Mouse (Mus musculus) right cerebral cortex, postnatal 10 days (tissue): ENCODE measurements around the gene Brat1.
A peak's percentile ranks its signal among the peaks of the same experiment; 100 is the strongest.

Experiments used
- DNase-seq, 2 experiments: peaks; one replicate each; pipeline ENCODE4 v3.0.0; 2021; ENCODE audit warnings: low spot score in 2 of 2

The Brat1 gene

DNA sequence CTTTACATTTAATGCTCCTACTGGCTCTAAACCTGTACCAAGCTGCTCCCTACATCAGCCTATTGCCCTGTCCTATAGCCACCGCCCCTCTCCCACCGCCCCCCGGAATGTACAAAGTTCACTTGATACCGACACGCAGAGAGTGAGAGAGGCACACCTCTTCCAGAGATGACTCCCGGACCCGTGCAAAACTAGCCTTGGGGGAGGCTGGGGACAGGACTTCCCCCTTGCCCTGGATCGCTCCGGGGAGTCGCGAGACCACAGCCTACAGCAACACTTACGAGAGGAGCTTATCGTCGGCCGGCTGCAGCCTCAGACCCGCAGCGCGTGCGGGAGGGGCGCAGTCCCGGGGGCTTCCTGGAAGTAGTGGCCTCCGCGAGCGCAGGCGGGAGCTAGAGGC is 3.1 kb upstream of the Brat1 start:
- DNase-seq, result peak in 1 of 2 experiments; percentile 50

DNA sequence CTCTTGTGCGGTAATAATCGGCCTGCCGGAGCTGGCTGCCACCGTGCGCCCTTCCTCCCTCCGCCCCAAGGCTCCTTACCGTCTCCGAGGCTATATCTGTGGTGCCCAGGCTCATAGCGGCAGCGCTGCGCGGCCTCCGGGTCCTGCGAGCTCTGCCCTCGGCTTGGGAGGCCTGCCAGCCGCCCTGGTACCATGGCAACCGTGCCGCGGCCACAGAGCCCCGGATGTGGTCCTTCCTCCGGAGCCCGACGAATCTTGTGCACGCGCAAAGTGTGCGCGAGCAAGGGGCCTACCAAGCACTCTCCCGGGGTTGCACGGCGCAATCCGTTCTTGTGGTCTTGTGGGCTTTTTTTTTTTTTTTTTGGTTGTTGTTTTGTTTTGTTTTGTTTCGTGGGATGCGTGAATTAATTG is 2.7 kb upstream of the Brat1 start, which contains the start of gene Iqce:
TSS of gene Iqce (minus strand) at position 276 of the 411 bp plus-strand sequence.
- peak; percentile 97 for DNase-seq

DNA sequence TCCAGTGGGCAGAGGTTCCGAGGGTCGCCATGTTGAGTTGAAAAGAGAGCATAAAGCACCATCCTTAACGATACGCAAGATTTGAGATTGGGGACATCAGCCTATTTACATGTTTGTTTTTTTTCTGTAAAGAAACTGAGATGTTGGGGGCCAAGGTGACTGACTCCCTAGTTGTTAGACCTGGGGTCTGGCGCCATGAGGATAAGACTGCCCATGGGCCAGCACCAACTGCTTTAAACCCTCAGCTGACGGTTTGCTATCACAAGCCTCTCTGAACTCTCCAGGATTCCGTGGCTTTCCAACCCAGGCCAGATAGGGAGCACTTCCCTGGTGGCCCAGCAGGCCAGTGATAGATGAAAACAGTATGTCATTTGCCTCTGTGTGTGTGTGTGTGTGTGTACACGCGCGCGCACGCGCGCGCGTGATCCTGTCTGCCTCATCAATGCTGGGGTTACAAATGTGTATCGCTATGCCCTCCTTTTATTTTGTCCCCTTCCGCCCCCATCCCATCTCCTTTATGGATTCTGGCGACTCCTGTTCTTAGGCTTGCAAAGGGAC is 2.1 kb upstream of the Brat1 start:
- no peak for DNase-seq

DNA sequence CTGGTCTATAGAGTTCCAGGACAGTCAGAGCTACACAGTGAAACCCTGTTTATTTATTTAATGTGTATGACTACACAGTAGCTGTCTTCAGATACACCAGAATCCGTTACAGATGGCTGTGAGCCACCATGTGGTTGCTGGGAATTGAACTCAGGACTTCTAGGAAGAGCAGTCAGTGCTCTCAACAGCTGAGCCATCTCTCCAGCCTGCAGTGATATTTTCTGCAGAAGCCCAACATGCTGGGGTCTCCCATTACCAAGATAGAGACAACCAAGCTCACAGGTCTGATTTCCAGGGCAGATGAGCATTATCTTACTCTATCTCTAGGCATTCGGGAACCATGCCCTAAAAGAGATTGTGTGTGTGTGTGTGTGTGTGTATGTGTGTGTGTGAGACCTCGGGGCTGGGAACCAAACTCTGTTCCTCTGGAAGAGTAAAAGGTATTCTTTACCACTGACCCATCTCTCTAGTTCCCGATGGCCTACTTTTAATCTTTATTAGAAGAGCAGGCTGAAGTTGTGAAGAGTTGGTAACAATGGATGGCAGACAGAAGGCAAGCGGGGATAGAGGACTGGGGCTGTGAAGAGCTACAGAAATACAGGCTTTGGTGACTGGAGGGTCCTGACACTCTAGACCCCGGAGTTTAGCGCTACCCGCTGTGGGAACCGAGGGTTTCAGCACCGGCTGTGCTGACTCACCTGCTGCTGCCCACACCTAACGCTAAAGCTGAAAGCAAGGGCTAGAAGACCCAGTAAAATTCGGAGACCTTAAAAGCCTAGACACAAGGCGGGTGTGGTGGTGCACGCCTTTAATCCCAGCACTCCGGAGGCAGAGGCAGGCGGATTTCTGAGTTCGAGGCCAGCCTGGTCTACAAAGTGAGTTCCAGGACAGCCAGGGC is 1.1 kb upstream of the Brat1 start:
- no peak for DNase-seq

DNA sequence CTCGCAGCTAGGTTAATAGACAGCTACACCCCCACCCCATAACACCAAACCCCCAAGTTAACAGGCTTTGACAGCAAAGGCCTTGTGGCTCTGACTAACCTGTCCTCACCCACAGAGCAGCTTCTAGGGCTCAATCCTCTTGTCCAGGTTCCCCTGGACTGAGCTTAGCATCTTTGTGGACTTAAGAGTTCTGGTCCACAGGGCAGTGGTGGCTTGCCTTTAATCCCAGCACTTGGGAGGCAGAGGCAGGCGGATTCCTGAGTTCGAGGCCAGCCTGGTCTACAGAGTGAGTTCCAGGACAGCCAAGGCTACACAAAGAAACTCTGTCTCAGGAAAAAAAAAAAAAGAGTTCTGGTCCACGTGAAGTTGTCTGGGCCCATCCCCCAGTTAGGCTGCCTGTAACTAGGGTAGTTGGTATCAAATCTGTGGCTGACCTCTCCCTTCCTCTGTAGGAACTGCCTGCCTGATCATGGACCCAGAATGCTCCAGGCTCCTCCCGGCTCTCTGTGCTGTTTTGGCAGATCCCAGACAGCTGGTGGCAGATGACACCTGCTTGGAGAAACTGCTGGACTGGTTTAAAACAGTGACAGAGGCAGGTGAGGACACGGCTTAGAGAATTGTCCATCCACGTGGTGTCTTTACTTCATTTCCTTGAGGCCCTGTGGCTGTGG is 825 bp downstream of the Brat1 start:
- no peak for DNase-seq

- DNase-seq, result no peak
Observed at GRCm38 (mm10) chr5:140710315-140710714, 5.5 kb downstream of the Brat1 start.

DNA sequence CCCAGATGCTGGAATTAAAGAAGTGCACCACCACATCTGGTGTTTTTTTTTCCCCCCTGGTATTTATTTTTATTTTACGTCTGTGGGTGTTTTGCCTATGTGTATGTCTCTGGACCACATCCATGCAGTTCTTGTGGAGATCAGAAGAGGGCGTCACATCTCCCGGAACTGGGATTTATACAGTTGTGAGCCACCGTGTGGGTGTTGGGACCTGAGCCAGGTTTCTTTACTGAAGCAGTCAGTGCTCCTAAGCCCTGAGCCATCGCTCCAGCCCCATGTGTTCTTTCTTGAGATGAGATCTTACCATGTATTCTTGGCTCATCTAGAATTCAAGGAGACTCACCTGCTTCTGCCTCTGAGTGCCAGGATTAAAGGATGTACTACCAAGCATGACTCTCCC is 6.2 kb downstream of the Brat1 start:
- no peak for DNase-seq

GRCm38 (mm10) chr5:140720773-140721172 is 16.0 kb downstream of the Brat1 start:
- DNase-seq, result no peak

DNA sequence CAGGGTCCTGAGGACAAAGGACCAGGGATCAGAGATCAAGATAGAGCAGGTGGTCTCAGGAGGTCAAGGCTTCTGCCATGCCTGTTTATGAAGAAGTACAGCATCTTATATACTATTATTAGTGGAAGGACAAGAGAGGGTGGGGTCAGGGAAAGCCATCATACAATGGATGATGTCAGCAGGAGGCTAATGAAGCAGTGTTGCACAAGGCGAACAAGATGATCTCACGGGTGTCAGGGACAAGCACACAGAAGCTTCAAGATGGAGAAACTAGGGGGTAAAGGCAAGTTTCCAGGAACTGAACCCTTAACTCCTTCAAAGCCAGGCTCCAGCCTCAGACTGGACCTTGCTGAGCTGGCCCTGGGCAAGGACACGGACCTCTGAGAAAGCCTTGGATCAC is 17.3 kb downstream of the Brat1 start:
- DNase-seq, result no peak

DNA sequence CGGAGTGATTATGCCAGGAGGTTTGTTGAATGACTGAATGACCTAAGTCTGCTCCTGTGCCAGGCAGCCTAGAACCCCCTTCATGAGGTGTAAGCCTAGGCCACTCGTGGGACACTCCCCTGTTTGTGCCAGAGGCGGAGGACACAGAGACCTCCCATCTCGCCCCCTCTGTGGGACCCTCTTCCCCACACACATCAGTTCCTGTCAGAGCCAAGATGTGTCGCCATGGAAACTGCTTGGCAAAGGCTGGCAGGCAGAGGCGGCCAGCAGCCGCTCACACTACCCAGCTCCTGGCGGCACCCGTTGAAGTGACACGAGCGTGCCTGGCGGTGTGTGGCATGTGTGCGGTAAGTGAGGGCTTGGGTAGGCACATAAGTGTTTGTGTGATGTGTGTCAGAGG is 19.0 kb downstream of the Brat1 start, which contains the start of gene Amz1:
TSS of gene Amz1 (plus strand) at position 306 of the 400 bp plus-strand sequence.
- DNase-seq, result peak; percentile 90 to 93

DNA sequence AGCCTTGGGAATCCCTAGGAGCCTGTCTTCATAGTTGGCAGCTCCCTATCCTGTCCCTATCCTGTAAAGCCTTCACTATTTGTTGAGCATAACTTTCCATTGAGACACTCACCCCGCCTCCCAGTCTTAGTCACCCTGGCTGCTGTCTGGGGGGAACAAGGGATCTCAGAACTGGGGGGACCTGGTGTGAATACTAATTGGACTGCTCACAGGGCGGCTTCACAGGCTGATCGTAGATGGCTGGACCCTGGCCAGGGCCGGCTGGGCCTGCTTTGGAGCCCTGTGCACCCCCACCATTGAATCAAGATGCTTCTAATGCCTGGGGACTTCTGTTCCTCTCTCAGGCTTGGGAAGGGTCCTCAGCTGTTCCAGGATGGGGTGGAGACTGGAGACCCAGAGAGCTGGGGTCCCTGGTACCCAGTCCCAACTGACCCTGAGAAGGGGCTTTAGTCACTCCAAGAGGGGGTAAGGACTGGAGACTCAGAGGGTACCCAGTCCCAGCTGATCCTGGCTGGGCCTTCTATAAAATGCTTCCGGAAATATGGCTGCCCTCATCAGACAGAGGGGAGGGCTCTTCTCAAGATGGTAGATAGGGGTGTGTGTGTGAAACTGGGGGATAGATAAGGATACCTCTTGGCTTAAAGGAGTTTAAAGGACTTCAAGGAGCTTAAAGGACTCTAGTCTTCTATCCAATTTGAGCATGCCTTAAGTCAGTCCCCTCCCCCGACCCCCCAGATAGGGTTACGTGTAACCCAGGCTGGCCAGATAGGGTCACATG is 21.4 kb downstream of the Brat1 start:
- DNase-seq, result peak; percentile 88 to 92

DNA sequence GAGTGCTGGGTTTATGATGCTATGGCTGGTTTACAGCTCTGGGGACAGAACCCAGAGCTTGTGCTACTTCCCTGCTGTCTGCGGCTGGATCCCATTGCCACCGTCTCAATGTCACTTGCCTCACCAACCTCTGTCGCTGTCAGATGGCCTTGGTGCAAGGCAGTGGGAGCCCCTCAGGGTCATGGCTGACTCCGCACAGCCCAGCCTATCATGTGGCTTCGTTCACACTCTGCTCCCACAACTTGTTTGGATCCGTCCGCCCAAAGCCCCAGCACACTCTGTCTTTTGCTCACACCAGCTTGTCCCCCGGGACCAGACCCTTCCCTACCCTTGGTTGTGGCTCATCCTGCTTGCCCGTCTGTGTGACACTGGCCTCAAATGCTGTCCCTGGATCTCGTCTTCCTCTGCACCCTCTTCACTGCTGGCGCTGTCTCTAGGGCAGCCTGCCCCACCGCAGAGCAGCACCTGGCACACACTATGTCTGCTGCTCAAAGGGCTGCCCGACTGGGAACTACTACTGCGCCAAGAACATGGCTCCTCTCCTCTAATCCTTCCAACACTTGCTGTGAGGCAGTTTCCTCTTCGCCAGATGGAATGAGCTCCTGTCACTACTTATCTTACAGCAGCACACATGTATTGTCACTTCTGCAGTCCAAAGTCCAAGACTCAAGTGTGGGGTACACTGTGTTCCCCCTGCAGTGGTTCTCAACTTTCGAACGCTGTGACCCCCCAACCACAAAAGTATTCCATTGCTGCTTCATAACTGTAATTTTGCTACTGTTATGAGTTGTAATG is 22.3 kb downstream of the Brat1 start:
- DNase-seq, result no peak

DNA sequence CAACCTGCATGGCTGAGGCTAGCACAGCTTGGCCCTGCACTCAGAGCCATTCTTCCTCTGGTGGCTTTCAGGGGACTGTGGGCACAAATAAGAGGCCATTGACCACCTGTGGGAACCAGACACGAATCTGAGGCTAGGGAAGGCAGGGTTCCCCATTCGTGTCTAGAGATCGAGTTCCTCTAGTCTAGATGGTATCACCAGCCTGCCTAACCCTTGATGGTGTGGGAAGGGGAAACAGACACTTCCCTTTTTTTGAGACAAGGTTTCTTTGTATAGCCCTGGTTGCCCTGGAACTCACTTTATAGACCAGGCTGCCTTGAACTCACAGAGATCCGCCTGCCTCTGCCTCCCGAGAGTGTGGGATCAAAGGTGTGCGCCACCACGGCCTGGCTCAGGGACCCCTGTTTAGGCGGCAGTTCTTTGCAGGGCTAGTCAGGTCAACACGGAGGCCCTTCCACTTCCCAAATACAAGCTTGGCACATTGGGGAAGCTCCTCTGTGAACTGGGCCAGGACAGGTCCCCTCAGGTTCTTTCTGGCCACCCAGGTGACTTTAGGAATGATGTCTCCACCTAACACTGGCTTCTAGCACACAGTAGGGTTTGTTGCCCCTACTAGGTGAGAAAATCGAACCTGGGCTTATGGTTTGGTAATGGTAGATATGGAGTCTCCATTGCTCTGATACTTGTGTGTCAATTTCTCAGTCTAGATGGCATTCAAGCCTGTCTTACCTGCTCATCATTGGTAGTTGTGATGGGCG is 26.4 kb downstream of the Brat1 start:
- peak in 1 of 2 experiments; percentile 30 for DNase-seq

GRCm38 (mm10) chr5:140732195-140732594 is 27.4 kb downstream of the Brat1 start:
- no peak for DNase-seq

GRCm38 (mm10) chr5:140733336-140733735 is 28.5 kb downstream of the Brat1 start:
- DNase-seq, result no peak

DNA sequence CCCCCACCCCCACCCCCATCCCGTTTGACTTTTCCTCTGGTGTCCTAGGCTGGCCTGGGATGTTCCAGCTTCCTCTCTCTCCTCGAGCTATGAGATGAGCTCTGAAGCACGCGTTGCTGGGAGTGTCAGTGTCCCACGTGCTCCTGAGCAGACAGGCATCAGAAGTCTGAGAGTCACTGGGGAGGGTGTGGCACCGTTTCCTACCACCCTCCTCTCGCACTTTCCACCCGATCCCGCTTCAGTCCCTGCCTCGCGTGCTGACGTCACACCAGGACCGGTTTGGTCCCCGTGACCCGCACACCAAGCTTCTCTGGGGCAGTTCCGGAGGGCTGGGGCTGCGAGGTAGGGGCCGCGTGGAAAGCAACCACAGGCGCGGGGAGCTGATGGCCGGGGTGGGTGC is 30.5 kb downstream of the Brat1 start:
- peak in 1 of 2 experiments; percentile 65 for DNase-seq

- DNase-seq, result no peak
Observed at GRCm38 (mm10) chr5:140736166-140736565, 31.4 kb downstream of the Brat1 start.

- DNase-seq, result peak in 1 of 2 experiments; percentile 38
Observed at GRCm38 (mm10) chr5:140739813-140740212, 35.0 kb downstream of the Brat1 start.

GRCm38 (mm10) chr5:140741040-140741439 is 36.2 kb downstream of the Brat1 start:
- no peak for DNase-seq

DNA sequence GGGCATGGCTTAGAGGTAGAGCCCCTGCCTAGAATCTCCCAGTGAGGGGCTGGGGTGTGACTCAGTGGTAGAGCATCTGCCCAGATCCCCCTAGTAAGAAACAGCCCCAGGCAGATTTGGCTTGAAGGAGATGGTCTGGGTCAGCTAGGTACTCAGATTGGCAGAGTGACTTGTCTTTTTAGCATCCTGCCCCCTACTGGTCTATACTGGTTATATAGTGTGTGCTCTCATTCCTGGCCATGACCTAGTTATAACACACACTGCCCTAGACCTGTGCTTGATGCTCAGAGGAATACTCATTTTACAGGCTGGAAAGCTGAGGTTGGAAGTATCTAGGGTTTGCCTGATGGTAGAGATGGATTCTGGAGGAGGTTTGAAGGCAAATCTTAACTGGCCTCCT is 37.1 kb downstream of the Brat1 start:
- DNase-seq, result no peak
